Mouse (Mus musculus) CH12.LX (cell line): ENCODE results near the gene Commd4. TPM values are rescaled to one million over a fixed set of nuclear protein-coding genes. Genes with fewer than 3 reads are reported as not detected.

Source experiments
- DNase-seq: peaks from one replicate; pipeline ENCODE4 v3.0.0-alpha.2; 2013; ENCODE audit errors: extremely low read depth
- H3K27ac ChIP-seq: 2 replicates; pipeline ENCODE4 v1.5.1; 2012; ENCODE audit warnings: low read depth, mild to moderate bottlenecking, control low read depth, moderate library complexity; ENCODE audit not compliant: insufficient read depth
- H3K27me3 ChIP-seq: replicated peaks from 2 replicates; pipeline ENCODE3; 2012; ENCODE audit warnings: inconsistent platforms
- H3K36me3 ChIP-seq, 2 experiments: replicated peaks in 1 of 2; 2 replicates each; pipeline versions ENCODE3 to v1.6.1; 2012; ENCODE audit warnings: inconsistent platforms in 1 of 2, low read length in 1 of 2, mild to moderate bottlenecking in 1 of 2, mixed read lengths in 1 of 2, moderate library complexity in 1 of 2; ENCODE audit not compliant: control insufficient read depth in 1 of 2, insufficient read depth in 1 of 2
- H3K4me1 ChIP-seq, 2 experiments: 2 replicates each; pipeline ENCODE4 v1.6.1; 2012; ENCODE audit warnings: inconsistent platforms in 1 of 2, moderate library complexity in 1 of 2; ENCODE audit not compliant: insufficient read depth in 2 of 2, control insufficient read depth in 1 of 2
- H3K4me2 ChIP-seq: 2 replicates; pipeline ENCODE4 v1.6.1; 2012; ENCODE audit warnings: low read depth, mild to moderate bottlenecking, control low read depth; ENCODE audit not compliant: poor library complexity, insufficient read depth, severe bottlenecking
- H3K4me3 ChIP-seq, 3 experiments: fragments of 150-350 bp in 1 of 3; sonication (generic) in 1 of 3; replicated peaks in 1 of 3; 2 replicates each; pipeline versions ENCODE3 to v1.5.1; 2011 to 2012; ENCODE audit warnings: low read depth in 2 of 3, low read length in 2 of 3, mild to moderate bottlenecking in 2 of 3, moderate library complexity in 2 of 3, control low read depth in 1 of 3, improper control_type of control experiment in 1 of 3, inconsistent platforms in 1 of 3, mixed read lengths in 1 of 3; ENCODE audit not compliant: poor library complexity in 1 of 3
- H3K79me2 ChIP-seq: replicated peaks from 2 replicates; pipeline ENCODE4 v1.6.1; 2012; ENCODE audit warnings: mild to moderate bottlenecking, moderate library complexity; ENCODE audit not compliant: control insufficient read depth, poor library complexity, insufficient read depth, severe bottlenecking; ENCODE audit errors: extremely low read depth
- H3K9ac ChIP-seq: 2 replicates; pipeline ENCODE4 v1.6.1; 2012; ENCODE audit warnings: low read depth, mild to moderate bottlenecking, control low read depth, moderate library complexity; ENCODE audit not compliant: insufficient read depth
- H3K9me3 ChIP-seq: replicated peaks from 2 replicates; pipeline ENCODE3; 2012; ENCODE audit warnings: low read length, inconsistent platforms, mixed read lengths
- CHD2 ChIP-seq: IDR thresholded peaks from 2 replicates; pipeline ENCODE4 v1.6.1; 2011; ENCODE audit warnings: low read length, improper control_type of control experiment
- E2F4 ChIP-seq: IDR thresholded peaks from 2 replicates; pipeline ENCODE4 v1.6.1; 2011; ENCODE audit warnings: low read depth, low read length, improper control_type of control experiment; ENCODE audit not compliant: insufficient replicate concordance
- ETS1 ChIP-seq: conservative IDR thresholded peaks from 2 replicates; pipeline ENCODE4 v1.6.1; 2012; ENCODE audit warnings: low read depth, mild to moderate bottlenecking, inconsistent platforms, low read length, improper control_type of control experiment, moderate library complexity
- IRF4 ChIP-seq: IDR thresholded peaks from 2 replicates; pipeline ENCODE4 v1.6.1; 2014; ENCODE audit warnings: low read depth, mild to moderate bottlenecking, inconsistent platforms, low read length, improper control_type of control experiment
- JUN ChIP-seq: IDR thresholded peaks from 2 replicates; pipeline ENCODE4 v1.6.1; 2011; ENCODE audit warnings: low read depth, mild to moderate bottlenecking, low read length, improper control_type of control experiment, moderate library complexity; ENCODE audit not compliant: insufficient read depth
- MXI1 ChIP-seq: IDR thresholded peaks from 2 replicates; pipeline ENCODE4 v1.6.1; 2011; ENCODE audit warnings: mild to moderate bottlenecking, low read depth, low read length, improper control_type of control experiment
- MYC ChIP-seq: IDR thresholded peaks from 2 replicates; pipeline ENCODE4 v1.6.1; 2011; ENCODE audit warnings: low read depth, mild to moderate bottlenecking, improper control_type of control experiment, low read length
- NELFE ChIP-seq: IDR thresholded peaks from 2 replicates; pipeline ENCODE4 v1.6.1; 2011; ENCODE audit warnings: low read depth, low read length, improper control_type of control experiment
- NRF1 ChIP-seq: IDR thresholded peaks from 2 replicates; pipeline ENCODE4 v1.6.1; 2014; ENCODE audit warnings: low read depth, mild to moderate bottlenecking, inconsistent platforms, low read length, improper control_type of control experiment, moderate library complexity
- POLR2A ChIP-seq: IDR thresholded peaks from 2 replicates; pipeline ENCODE4 v1.6.1; 2011; ENCODE audit warnings: low read depth, mild to moderate bottlenecking, improper control_type of control experiment, low read length
- RAD21 ChIP-seq: IDR thresholded peaks from 2 replicates; pipeline ENCODE4 v1.6.1; 2011; ENCODE audit warnings: low read depth, mild to moderate bottlenecking, low read length, improper control_type of control experiment, moderate library complexity
- RCOR1 ChIP-seq: conservative IDR thresholded peaks from 2 replicates; pipeline ENCODE4 v1.6.1; 2012; ENCODE audit warnings: low read depth, mild to moderate bottlenecking, inconsistent platforms, low read length, improper control_type of control experiment
- SIN3A ChIP-seq: IDR thresholded peaks from 2 replicates; pipeline ENCODE4 v1.6.1; 2012; ENCODE audit warnings: low read length, improper control_type of control experiment, inconsistent platforms
- TBP ChIP-seq: conservative IDR thresholded peaks from 2 replicates; pipeline ENCODE4 v1.6.1; 2011; ENCODE audit warnings: low read depth, low read length, improper control_type of control experiment
- UBTF ChIP-seq: IDR thresholded peaks from 2 replicates; pipeline ENCODE4 v1.6.1; 2012; ENCODE audit warnings: low read depth, mild to moderate bottlenecking, inconsistent platforms, low read length, improper control_type of control experiment, moderate library complexity
- USF2 ChIP-seq: conservative IDR thresholded peaks from 2 replicates; pipeline ENCODE4 v1.6.1; 2011; ENCODE audit warnings: low read depth, low read length, improper control_type of control experiment
- ZC3H11A ChIP-seq: IDR thresholded peaks from 2 replicates; pipeline ENCODE4 v1.6.1; 2012; ENCODE audit warnings: low read depth, mild to moderate bottlenecking, inconsistent platforms, low read length, improper control_type of control experiment
- ZKSCAN1 ChIP-seq: IDR thresholded peaks from 2 replicates; pipeline ENCODE4 v1.6.1; 2012; ENCODE audit warnings: low read depth, inconsistent platforms, low read length, improper control_type of control experiment, borderline replicate concordance
- ZNF384 ChIP-seq: IDR thresholded peaks from 2 replicates; pipeline ENCODE4 v1.6.1; 2012; ENCODE audit warnings: low read depth, low read length, improper control_type of control experiment, inconsistent platforms
- dilution Hi-C: fragments of 300-500 bp; cut with MboI; formaldehyde crosslinking; loops from 2 replicates; pipeline ENCODE4 v1.14.3; 2020; ENCODE audit warnings: low sequenced_read_pairs; ENCODE audit not compliant: extremely low pct_unique_long_range_greater_than_20kb, extremely low pct_ligation_motif_present
- in situ Hi-C: fragments of 300-500 bp; cut with MboI; formaldehyde crosslinking; loops from 3 replicates; pipeline ENCODE4 v1.14.3; 2019; ENCODE audit warnings: low sequenced_read_pairs, low pct_ligation_motif_present, low pct_unique_long_range_greater_than_20kb, mixed read lengths
- polyA plus RNA-seq: library from polyadenylated mRNA; unstranded; fragments of >175 nt; gene quantifications from 2 replicates; pipeline ENCODE4 v1.2.1, GENCODE M21; 2012; ENCODE audit warnings: low read depth; ENCODE audit not compliant: insufficient read length
- total RNA-seq, 2 experiments: library from RNA; depleted of rRNA; stranded (reverse); fragments of 300-350 nt in 1 of 2; fragments of >200 nt in 1 of 2; gene quantifications; 2 replicates each; pipeline ENCODE4 v1.2.3; 2012 to 2014

The Commd4 gene
- total and polyA plus RNA-seq, 3 experiments, result 41.8 to 106 (median 98.3) TPM

DNA sequence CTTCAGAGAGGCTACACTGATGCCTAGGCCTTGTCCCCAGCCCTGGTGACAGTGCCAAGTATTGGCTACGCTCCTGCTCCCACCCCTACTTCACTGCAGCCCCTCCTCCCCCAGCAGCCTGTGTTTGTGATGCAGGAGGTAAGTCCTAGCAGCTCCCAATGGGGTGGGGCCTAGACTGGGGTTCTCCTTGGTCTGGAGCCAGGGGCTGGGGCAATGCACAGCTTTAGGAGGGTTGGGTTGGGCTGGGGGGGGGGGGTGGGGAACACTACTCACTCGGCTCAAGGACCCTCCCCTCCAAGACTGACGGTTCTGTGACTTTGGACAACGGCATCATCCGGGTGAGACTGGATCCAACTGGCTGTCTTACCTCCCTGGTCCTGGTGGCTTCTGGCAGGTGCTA lies 18.6 kb downstream of the Commd4 start:
- dilution Hi-C loops (no loop called here), in situ Hi-C loops (no loop called here)
- Histone ChIP-seq H3K9me3 (no peaks in the 10 kb centered on the region), H3K9ac (no peak overlapping the region), H3K36me3 (peaks cover 70 to 99% of the 10 kb centered on the region in 2 experiments), H3K27ac (no peak overlapping the region), H3K79me2 (no peaks in the 10 kb centered on the region), H3K27me3 (no peaks in the 10 kb centered on the region), H3K4me3 (no peak overlapping the region), H3K4me1 (no peaks in the 10 kb centered on the region), H3K4me2 (no peak overlapping the region)
- DNase-seq, result no peak
- TF ChIP-seq ZKSCAN1 (no peak), USF2 (no peak), ZNF384 (no peak), NRF1 (no peak)

DNA sequence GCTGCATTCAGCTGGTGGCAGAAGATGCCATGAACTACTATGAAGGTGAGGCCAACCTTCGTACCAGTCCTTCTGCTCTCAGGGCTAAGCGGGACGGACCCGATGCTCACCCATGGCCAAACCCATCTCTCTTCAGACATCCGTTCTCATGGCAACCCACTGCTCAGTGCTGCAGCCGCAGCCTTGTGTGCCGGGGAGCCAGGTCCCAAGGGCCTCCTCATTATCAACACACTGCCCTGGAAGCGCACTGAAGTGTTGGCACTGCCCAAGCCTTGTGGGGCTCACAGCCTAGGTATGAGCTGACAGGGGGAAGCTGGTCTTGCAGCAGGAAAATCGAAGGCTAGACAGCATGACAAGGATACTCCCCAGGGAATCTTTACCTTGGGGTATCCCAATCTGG lies 19.0 kb downstream of the Commd4 start:
- no peak overlapping the region for H3K4me3 ChIP-seq

DNA sequence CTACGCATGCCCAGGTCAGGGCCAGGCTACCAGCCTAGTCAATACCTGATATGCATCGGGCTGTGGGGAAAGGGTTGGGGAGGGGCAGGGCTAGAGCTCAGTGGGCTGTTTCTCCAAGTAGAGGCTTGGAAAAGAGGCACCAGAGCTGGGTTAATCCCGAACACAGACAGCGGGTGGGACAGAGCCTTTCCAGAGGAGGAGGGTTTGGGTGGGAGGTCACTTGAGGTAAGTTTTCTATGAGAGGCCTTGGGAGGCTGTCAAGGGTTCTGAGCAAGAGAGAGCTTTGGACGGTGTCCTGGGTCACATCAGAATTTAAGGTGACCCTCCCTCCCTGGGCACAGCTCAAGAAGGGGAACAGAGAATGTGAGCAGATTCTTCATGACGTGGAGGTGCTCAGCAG lies 19.6 kb downstream of the Commd4 start:
- Histone ChIP-seq H3K27me3 (no peaks in the 10 kb centered on the region), H3K4me1 (no peaks in the 10 kb centered on the region), H3K27ac (no peak overlapping the region), H3K9ac (no peak overlapping the region), H3K36me3 (peaks cover 74 to 98% of the 10 kb centered on the region in 2 experiments), H3K9me3 (no peaks in the 10 kb centered on the region), H3K4me2 (no peak overlapping the region), H3K4me3 (no peak overlapping the region), H3K79me2 (no peaks in the 10 kb centered on the region)
- in situ Hi-C loops (no loop called here), dilution Hi-C loops (no loop called here)
- TF ChIP-seq MYC (no peak), USF2 (no peak), UBTF (no peak), TBP (no peak), RCOR1 (no peak), SIN3A (no peak), RAD21 (no peak), IRF4 (no peak), JUN (no peak), CHD2 (no peak), ETS1 (no peak), E2F4 (no peak), NELFE (no peak)
- DNase-seq, result no peak

More for the DNA sequence above, 19.0 kb downstream of the Commd4 start:
- H3K4me1 ChIP-seq, result no peaks in the 10 kb centered on the region
- H3K27me3 ChIP-seq, result no peaks in the 10 kb centered on the region
- H3K27ac ChIP-seq, result no peak overlapping the region
- H3K79me2 ChIP-seq, result no peaks in the 10 kb centered on the region
- in situ Hi-C loops, result no loop called here
- no peak for DNase-seq
- H3K36me3 ChIP-seq, result peaks cover 74 to 99% of the 10 kb centered on the region in 2 experiments
- H3K9me3 ChIP-seq, result no peaks in the 10 kb centered on the region
- TF ChIP-seq MXI1, result no peak
- no peak for TF ChIP-seq ZC3H11A
- no peak for TF ChIP-seq POLR2A
- TF ChIP-seq JUN, result no peak
- TF ChIP-seq, all 38 proteins: peak for 0
- dilution Hi-C loops, result no loop called here
- no peak overlapping the region for H3K4me2 ChIP-seq
- no peak overlapping the region for H3K9ac ChIP-seq
